ENCODE assay signal across 10 mouse cellular contexts in the genomic region with DNA sequence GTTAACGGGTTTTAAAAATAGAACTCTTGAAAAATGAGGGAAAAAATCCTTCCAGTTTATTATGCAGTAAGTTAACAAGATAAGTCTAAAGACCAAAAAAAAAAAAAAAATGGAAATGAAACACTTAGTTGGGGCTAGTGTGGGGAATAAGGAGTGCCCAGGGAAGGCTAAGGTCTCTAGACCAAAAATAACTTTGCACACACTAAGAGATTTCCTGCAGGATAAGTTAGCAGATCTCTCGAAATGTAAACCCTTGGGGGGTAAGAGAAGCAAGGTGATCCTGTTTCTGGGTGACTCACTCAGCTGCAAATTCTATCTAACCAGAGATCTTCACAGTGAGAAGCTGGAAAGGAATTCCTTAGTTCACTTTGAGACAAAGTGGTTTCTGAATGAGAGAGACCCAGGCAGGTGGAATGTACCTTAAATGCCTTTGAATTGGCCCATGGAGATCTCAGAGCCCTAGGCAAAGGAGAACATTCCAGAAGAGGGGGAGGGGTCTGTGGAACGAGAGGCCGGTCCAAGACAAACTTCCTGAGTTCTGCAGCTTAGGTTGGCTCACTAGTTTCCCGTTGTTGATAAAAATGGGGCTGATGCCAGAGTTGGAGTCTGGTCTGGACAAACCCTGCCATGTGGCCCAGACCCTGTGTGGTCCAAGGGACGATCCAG.
A peak's percentile ranks its signal among the peaks of the same experiment; 100 is the strongest.
DNase-seq lines count a peak whose midpoint lies in the region; ATAC-seq and TF ChIP-seq lines count a peak whose summit lies in the region.
"Had no signal": no experiment of that assay in that cellular context is flagged by ENCODE, and none has a peak within 500 bp of the region (broad histone marks: within the 10 kb centered on the region; RNA-seq: fewer than 3 reads in every experiment).

No protein-coding gene starts in this region.

- no peak overlapping the region for H3K9ac ChIP-seq in kidney, postnatal 0 days (ENCODE audit: low read depth, low read length)
- H3K9ac ChIP-seq in forebrain, embryonic 16.5 days (replicated peaks; ENCODE audit: low read depth, low read length) = no peak overlapping the region
- H3K9ac ChIP-seq: forebrain, embryonic 13.5 days; liver, embryonic 15.5 days had no signal

- WGBS in kidney, postnatal 0 days = 28% methylated on average over 6 of the region's 6 CpGs
- 76% methylated on average over 6 of the region's 6 CpGs for WGBS in forebrain, embryonic 16.5 days

- no peak overlapping the region for H3K4me2 ChIP-seq in kidney, postnatal 0 days (ENCODE audit: low read length)
- no peak overlapping the region for H3K4me2 ChIP-seq in forebrain, embryonic 16.5 days (ENCODE audit: low read length)
- H3K4me2 ChIP-seq: forebrain, embryonic 13.5 days; liver, embryonic 15.5 days had no signal

- ATAC-seq in kidney, postnatal 0 days (replicated peaks; ENCODE audit: low FRiP score, low read depth) = peak; percentile 80
- ATAC-seq in frontal cortex, adult (ENCODE audit: low TSS enrichment) = no peak
- ATAC-seq in forebrain, embryonic 16.5 days = no peak
- ATAC-seq: forebrain, embryonic 13.5 days had no signal

- DNase-seq in testis, postnatal 14 days (ENCODE audit: low spot score) = peak; percentile 7
- DNase-seq in testis, postnatal 10 days (ENCODE audit: low spot score) = no peak
- peak; percentile 60 to 67 for DNase-seq in heart, adult 9 months (ENCODE audit: low spot score in 2 of 2)
- peak; percentile 86 for DNase-seq in kidney, postnatal 0 days (ENCODE audit: low spot score)
- peak; percentile 61 for DNase-seq in yolk sac, embryonic 10.5 days (ENCODE audit: low spot score)
- DNase-seq in retina, embryonic 14.5 days (ENCODE audit: low spot score) = no peak

- TF ChIP-seq CTCF in kidney, postnatal 0 days (IDR thresholded peaks at IDR 0.05; ENCODE audit: low read depth) = no peak

- no peaks in the 10 kb centered on the region for H3K27me3 ChIP-seq in kidney, postnatal 0 days (ENCODE audit: insufficient read depth, low read length)
- no peaks in the 10 kb centered on the region for H3K27me3 ChIP-seq in forebrain, embryonic 16.5 days (replicated peaks; ENCODE audit: control insufficient read depth, insufficient read depth, low read length)
- H3K27me3 ChIP-seq: forebrain, embryonic 13.5 days; liver, embryonic 15.5 days had no signal

- no peaks in the 10 kb centered on the region for H3K36me3 ChIP-seq in kidney, postnatal 0 days (ENCODE audit: insufficient read depth, low read length)
- no peaks in the 10 kb centered on the region for H3K36me3 ChIP-seq in forebrain, embryonic 16.5 days (ENCODE audit: control insufficient read depth, insufficient read depth)
- H3K36me3 ChIP-seq: liver, embryonic 15.5 days had no signal

- no peak overlapping the region for H3K4me3 ChIP-seq in kidney, postnatal 0 days (replicated peaks; ENCODE audit: low read depth, low read length)
- no peak overlapping the region for H3K4me3 ChIP-seq in forebrain, embryonic 16.5 days (replicated peaks; ENCODE audit: low read length)
- H3K4me3 ChIP-seq: forebrain, embryonic 13.5 days; liver, embryonic 15.5 days had no signal

- H3K9me3 ChIP-seq in kidney, postnatal 0 days (replicated peaks; ENCODE audit: low read length) = no peaks in the 10 kb centered on the region
- no peaks in the 10 kb centered on the region for H3K9me3 ChIP-seq in forebrain, embryonic 16.5 days (ENCODE audit: control insufficient read depth, low read length)
- H3K9me3 ChIP-seq: forebrain, embryonic 13.5 days; liver, embryonic 15.5 days had no signal

- peak overlapping the region; percentile 31; the same call in 1 of the 2 replicates for H3K27ac ChIP-seq in kidney, postnatal 0 days
- no peak overlapping the region for H3K27ac ChIP-seq in forebrain, embryonic 16.5 days (ENCODE audit: low read length)
- H3K27ac ChIP-seq: forebrain, embryonic 13.5 days; liver, embryonic 15.5 days had no signal

- H3K4me1 ChIP-seq in kidney, postnatal 0 days (replicated peaks; ENCODE audit: insufficient read depth, low read length) = 0 out of 2 replicates have a peak, but pooled peaks cover 14% of the 10 kb centered on the region
- 0 out of 2 replicates have a peak, but pooled peaks cover 2% of the 10 kb centered on the region for H3K4me1 ChIP-seq in forebrain, embryonic 16.5 days (replicated peaks; ENCODE audit: control insufficient read depth, insufficient read depth, low read length)

Comparison
In these comparisons a context has a peak if more than half of its experiments do, and no peak if none do; other contexts are left out.
1. DNase-seq: peak in testis, postnatal 14 days (single experiment), heart, adult 9 months (2 of 2), kidney, postnatal 0 days (single experiment) and yolk sac, embryonic 10.5 days (single experiment); none in testis, postnatal 10 days (single experiment) and retina, embryonic 14.5 days (single experiment).